Mouse (Mus musculus) liver, embryonic 16.5 days (tissue): Measurements from ENCODE around the gene Slc25a54. TPM values are rescaled to one million over a fixed set of nuclear protein-coding genes. Genes with fewer than 3 reads are reported as not detected.
A peak's percentile ranks its signal among the peaks of the same experiment; 100 is the strongest.

Experiments
- ATAC-seq: fragments of 200-750 bp; cut with Nextera tagmentation; 2 replicates; pipeline ENCODE4 v1.8.0; 2017; ENCODE audit warnings: low read depth, mild to moderate bottlenecking, moderate number of reproducible peaks, moderate library complexity
- H3K27ac ChIP-seq: fragments of 300-500 bp; sonication (generic); 2 replicates; pipeline ENCODE4 v1.5.1; 2014; ENCODE audit warnings: mild to moderate bottlenecking, low read length
- H3K27me3 ChIP-seq: fragments of 300-500 bp; sonication (generic); 2 replicates; pipeline ENCODE4 v1.6.1; 2014; ENCODE audit warnings: low read depth, low read length, mixed read lengths; ENCODE audit not compliant: control insufficient read depth, insufficient read depth
- H3K36me3 ChIP-seq: fragments of 300-500 bp; sonication (generic); 2 replicates; pipeline ENCODE4 v1.6.1; 2014; ENCODE audit warnings: mild to moderate bottlenecking; ENCODE audit not compliant: control insufficient read depth, insufficient read depth
- H3K4me1 ChIP-seq: fragments of 300-500 bp; sonication (generic); 2 replicates; pipeline ENCODE4 v1.6.1; 2014; ENCODE audit warnings: low read depth, low read length, mixed read lengths; ENCODE audit not compliant: control insufficient read depth
- H3K4me2 ChIP-seq: fragments of 300-500 bp; sonication (generic); 2 replicates; pipeline ENCODE4 v1.6.1; 2014; ENCODE audit warnings: low read depth, low read length, mixed read lengths
- H3K4me3 ChIP-seq: fragments of 300-500 bp; sonication (generic); 2 replicates; pipeline ENCODE4 v1.5.1; 2014; ENCODE audit warnings: low read depth, mild to moderate bottlenecking, low read length
- H3K9ac ChIP-seq: fragments of 300-500 bp; sonication (generic); 2 replicates; pipeline ENCODE4 v1.6.1; 2014; ENCODE audit warnings: low read depth, low read length
- H3K9me3 ChIP-seq: fragments of 300-500 bp; sonication (generic); replicated peaks from 2 replicates; pipeline ENCODE4 v1.6.1; 2016; ENCODE audit warnings: low read length; ENCODE audit not compliant: control insufficient read depth
- WGBS: fragments of 180-500 bp; shearing (Covaris S2); extraction: QIAGEN DNeasy Blood & Tissue Kit; methylation state at CpG from one replicate; pipeline ENCODE4 v1.1.7; 2014; ENCODE audit not compliant: insufficient replicate concordance; 5-methylcytosine and 5-hydroxymethylcytosine counted together
- polyA plus RNA-seq: library from polyadenylated mRNA; unstranded; fragments of >200 nt; fragmentation: Nextera tagmentation; extraction: Ambion mirVana; gene quantifications from 2 replicates; pipeline ENCODE4 v1.2.1, GENCODE M21; 2015

Gene Slc25a54
- polyA plus RNA-seq, 1 experiment from 2014 or later = not detected

GRCm38 (mm10) chr3:109119562-109119961, 39.3 kb downstream of the Slc25a54 start:
- no peak overlapping the region for H3K27ac ChIP-seq
- no peaks in the 10 kb centered on the region for H3K27me3 ChIP-seq
- no peaks in the 10 kb centered on the region for H3K9me3 ChIP-seq
- 68% methylated on average over 5 of the region's 5 CpGs for WGBS
- no peak overlapping the region for H3K4me3 ChIP-seq
- no peak overlapping the region for H3K4me2 ChIP-seq
- no peak overlapping the region for H3K9ac ChIP-seq
- peaks cover 4% of the 10 kb centered on the region; the same call in 1 of the 2 replicates for H3K4me1 ChIP-seq
- ATAC-seq = no peak
- no peaks in the 10 kb centered on the region for H3K36me3 ChIP-seq

DNA sequence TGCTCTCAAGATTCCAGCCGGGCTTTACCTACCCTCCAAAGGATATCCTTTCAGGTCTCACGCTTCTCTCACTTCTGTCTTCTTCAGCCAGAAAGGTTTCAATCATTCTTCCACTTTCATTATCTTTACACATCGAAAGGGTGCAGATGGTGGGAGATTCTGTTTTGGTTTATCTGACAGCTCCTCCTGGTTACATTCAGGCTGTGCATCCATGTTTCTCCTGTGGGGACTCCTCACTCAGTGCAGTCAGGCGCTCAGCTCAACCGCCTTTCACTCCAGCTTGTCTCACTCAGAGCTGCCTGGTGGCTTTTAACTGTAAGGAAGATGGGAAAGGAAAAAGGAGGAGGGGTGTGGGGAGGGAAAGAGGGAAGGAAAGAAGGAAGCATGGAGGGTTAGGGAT, 39.7 kb downstream of the Slc25a54 start:
- 61% methylated on average over 5 of the region's 5 CpGs for WGBS
- ATAC-seq = no peak

GRCm38 (mm10) chr3:109122641-109123530, 42.6 kb downstream of the Slc25a54 start, which contains the start of gene Slc25a24:
TSS of gene Slc25a24 (plus strand) at chr3:109123149.
- peaks cover 7% of the 10 kb centered on the region for H3K4me1 ChIP-seq
- peak within 1 kb of the TSS; percentile 45 for H3K27ac ChIP-seq
- no peaks in the 10 kb centered on the region for H3K36me3 ChIP-seq
- peak within 1 kb of the TSS; percentile 82 for H3K4me2 ChIP-seq
- H3K9me3 ChIP-seq = no peaks in the 10 kb centered on the region
- H3K27me3 ChIP-seq = no peaks in the 10 kb centered on the region
- H3K4me3 ChIP-seq = peak within 1 kb of the TSS; percentile 68
- WGBS = under 1% methylated on average over 30 of the region's 49 CpGs
- ATAC-seq = peak; percentile 84
- peak within 1 kb of the TSS; percentile 72 for H3K9ac ChIP-seq

More for the DNA sequence above, 39.7 kb downstream of the Slc25a54 start:
- no peak overlapping the region for H3K4me2 ChIP-seq
- peaks cover 4% of the 10 kb centered on the region; the same call in 1 of the 2 replicates for H3K4me1 ChIP-seq
- H3K9ac ChIP-seq = no peak overlapping the region
- no peaks in the 10 kb centered on the region for H3K9me3 ChIP-seq
- H3K4me3 ChIP-seq = no peak overlapping the region
- no peak overlapping the region for H3K27ac ChIP-seq
- H3K36me3 ChIP-seq = no peaks in the 10 kb centered on the region
- no peaks in the 10 kb centered on the region for H3K27me3 ChIP-seq

DNA sequence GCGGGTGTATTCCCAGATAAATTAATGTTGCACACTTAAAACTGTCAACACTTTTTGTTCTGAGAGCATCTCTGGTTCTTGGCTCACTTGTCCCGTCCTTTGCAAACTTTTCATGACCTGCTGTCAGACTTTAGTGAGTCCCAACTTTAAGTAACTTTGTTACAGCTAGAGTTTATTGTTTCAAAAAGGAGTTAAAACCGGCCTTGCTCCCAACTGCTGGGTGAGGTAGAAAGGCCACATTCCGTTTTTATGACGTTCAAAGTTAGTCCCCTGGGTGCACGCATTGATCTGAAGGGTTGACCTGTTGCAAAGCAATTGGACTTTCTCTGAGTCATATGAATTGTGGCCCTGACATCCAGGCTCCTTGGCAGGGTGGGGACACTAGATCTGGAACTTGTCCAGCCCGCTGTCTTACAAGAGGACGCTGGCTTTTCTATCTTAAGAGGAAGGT, 43.3 kb downstream of the Slc25a54 start:
- H3K27me3 ChIP-seq = no peaks in the 10 kb centered on the region
- H3K27ac ChIP-seq = peak overlapping the region; percentile 45
- peak overlapping the region; percentile 72 for H3K9ac ChIP-seq
- 10% methylated on average over 8 of the region's 8 CpGs for WGBS
- H3K4me3 ChIP-seq = peak overlapping the region; percentile 68
- peak overlapping the region; percentile 82 for H3K4me2 ChIP-seq
- H3K4me1 ChIP-seq = peaks cover 7% of the 10 kb centered on the region
- ATAC-seq = no peak; the same call in 1 of the 2 replicates
- no peaks in the 10 kb centered on the region for H3K9me3 ChIP-seq
- no peaks in the 10 kb centered on the region for H3K36me3 ChIP-seq

DNA sequence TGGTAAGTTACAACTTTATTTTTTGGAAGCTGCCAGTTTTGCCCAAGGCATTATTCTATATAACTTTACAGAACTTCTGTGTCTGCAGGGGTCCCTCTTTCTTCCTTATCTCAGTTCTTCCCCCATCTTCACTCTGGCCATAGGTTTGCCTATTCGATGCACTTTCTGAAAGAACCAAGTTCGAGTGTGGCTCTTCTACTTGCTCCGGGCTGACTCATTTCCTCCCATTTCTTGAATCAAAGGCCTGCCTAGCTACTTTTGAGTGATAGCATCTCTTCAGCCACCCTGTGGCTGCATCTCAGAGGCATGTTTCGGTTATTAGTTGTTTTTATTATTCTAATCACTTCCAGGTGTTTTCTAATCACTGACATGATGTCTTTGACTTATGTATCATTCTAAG, 43.8 kb downstream of the Slc25a54 start:
- Histone ChIP-seq H3K4me2 (peak overlapping the region; percentile 82), H3K4me1 (peaks cover 7% of the 10 kb centered on the region), H3K9me3 (no peaks in the 10 kb centered on the region), H3K4me3 (peak overlapping the region; percentile 68), H3K27me3 (no peaks in the 10 kb centered on the region), H3K36me3 (no peaks in the 10 kb centered on the region), H3K9ac (no peak overlapping the region), H3K27ac (no peak overlapping the region)
- no peak for ATAC-seq
- 15% methylated on average over 4 of the region's 4 CpGs for WGBS

- Histone ChIP-seq H3K9ac (no peak overlapping the region), H3K4me3 (no peak overlapping the region), H3K36me3 (no peaks in the 10 kb centered on the region), H3K27ac (no peak overlapping the region), H3K4me2 (no peak overlapping the region), H3K9me3 (no peaks in the 10 kb centered on the region), H3K27me3 (no peaks in the 10 kb centered on the region), H3K4me1 (peaks cover 7% of the 10 kb centered on the region)
- no peak; the same call in 1 of the 2 replicates for ATAC-seq
- 57% methylated on average over 6 of the region's 6 CpGs for WGBS
Observed at GRCm38 (mm10) chr3:109125531-109125930, 45.3 kb downstream of the Slc25a54 start.

GRCm38 (mm10) chr3:109129768-109130167, 49.5 kb downstream of the Slc25a54 start:
- Histone ChIP-seq H3K4me2 (no peak overlapping the region), H3K27ac (no peak overlapping the region), H3K4me1 (peaks cover 2% of the 10 kb centered on the region), H3K36me3 (no peaks in the 10 kb centered on the region), H3K9me3 (no peaks in the 10 kb centered on the region), H3K9ac (no peak overlapping the region), H3K27me3 (no peaks in the 10 kb centered on the region), H3K4me3 (no peak overlapping the region)
- WGBS = 34% methylated on average over 5 of the region's 5 CpGs
- no peak for ATAC-seq

DNA sequence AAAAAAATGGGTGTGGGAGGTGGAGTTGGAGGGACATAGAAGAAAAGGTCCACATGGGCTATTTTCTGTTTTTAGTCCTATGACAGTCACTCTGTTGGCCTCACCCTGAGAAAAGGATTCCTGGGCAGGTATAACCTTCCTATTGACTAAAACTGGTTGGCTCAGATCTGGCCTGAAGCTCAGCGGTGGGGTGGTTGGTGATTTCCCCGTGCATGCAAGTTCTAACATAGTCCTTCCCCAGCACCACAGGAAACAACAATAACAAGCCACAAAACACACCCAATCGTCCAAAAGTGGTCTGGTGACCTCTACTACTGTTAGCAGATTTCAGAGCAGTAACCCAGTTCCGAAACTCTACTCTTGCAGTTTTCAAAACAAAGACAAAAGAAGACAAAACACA, 52.7 kb downstream of the Slc25a54 start:
- no peak overlapping the region for H3K27ac ChIP-seq
- ATAC-seq = no peak
- H3K27me3 ChIP-seq = no peaks in the 10 kb centered on the region
- no peak overlapping the region for H3K4me3 ChIP-seq
- H3K36me3 ChIP-seq = no peaks in the 10 kb centered on the region
- WGBS = 48% methylated on average over 4 of the region's 4 CpGs
- no peak overlapping the region for H3K4me2 ChIP-seq
- H3K4me1 ChIP-seq = no peaks in the 10 kb centered on the region
- no peak overlapping the region for H3K9ac ChIP-seq
- no peaks in the 10 kb centered on the region for H3K9me3 ChIP-seq

DNA sequence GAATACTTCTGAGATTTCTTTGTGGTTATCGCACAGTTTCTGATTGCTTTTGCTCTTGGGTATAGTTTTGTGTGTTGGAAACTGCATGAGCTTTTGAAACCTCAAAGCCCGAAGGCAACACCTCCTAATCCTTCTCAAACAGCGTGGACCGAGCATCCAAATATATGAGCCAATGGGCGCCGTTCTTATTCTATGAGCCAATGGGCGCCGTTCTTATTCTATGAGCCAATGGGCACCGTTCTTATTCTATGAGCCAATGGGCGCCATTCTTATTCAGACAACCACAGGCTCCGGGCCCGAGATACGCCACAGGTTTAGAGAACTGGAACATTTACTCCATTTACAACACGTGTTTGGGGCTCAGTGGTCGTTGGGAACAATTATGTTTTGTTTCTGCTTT, 53.8 kb downstream of the Slc25a54 start:
- Histone ChIP-seq H3K4me1 (no peaks in the 10 kb centered on the region), H3K9me3 (no peaks in the 10 kb centered on the region), H3K36me3 (no peaks in the 10 kb centered on the region), H3K27me3 (no peaks in the 10 kb centered on the region), H3K4me3 (no peak overlapping the region), H3K27ac (no peak overlapping the region), H3K4me2 (no peak overlapping the region), H3K9ac (no peak overlapping the region)
- ATAC-seq = no peak
- WGBS = 81% methylated on average over 15 of the region's 15 CpGs
